Mouse (Mus musculus) adipose tissue, adult 10 weeks (tissue): ENCODE results near the gene Gpr18. TPM values are rescaled to one million over a fixed set of nuclear protein-coding genes. Genes with fewer than 3 reads are reported as not detected.

ENCODE experiments used
- polyA plus RNA-seq: library from polyadenylated mRNA; stranded (reverse); fragments of 350-450 nt; fragmentation: Illumina TruSeq; extraction: RNeasy Lipid Tissue Mini Kit (QIAGEN cat#74804); gene quantifications from one replicate; pipeline ENCODE4 v1.2.3, GENCODE M21; 2014; ENCODE audit warnings: low read depth, low replicate concordance

The Gpr18 gene
- 0.20 TPM for polyA plus RNA-seq

DNA sequence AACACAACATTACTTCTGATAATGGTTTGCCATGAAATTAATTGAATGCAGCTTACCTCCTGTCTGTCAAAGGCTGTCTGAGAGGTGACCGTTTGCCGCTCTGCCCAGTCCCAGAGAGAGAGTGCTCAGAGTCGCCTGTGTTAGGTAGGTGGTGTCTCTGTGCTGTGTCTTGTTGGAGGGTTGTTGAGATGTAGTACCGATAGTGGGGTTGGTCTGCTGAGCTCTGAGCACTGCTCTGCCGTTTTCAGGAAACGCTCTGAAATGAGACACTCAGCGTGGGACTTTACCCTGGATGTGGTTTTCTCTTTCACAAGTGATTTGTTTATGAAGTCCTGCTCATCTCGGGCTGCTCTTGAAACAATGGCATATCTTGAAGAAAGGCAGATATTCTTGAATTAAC, at the start of gene Gpr18:
TSS of gene Gpr18 (minus strand) at position 161 of the 400 bp plus-strand sequence.

DNA sequence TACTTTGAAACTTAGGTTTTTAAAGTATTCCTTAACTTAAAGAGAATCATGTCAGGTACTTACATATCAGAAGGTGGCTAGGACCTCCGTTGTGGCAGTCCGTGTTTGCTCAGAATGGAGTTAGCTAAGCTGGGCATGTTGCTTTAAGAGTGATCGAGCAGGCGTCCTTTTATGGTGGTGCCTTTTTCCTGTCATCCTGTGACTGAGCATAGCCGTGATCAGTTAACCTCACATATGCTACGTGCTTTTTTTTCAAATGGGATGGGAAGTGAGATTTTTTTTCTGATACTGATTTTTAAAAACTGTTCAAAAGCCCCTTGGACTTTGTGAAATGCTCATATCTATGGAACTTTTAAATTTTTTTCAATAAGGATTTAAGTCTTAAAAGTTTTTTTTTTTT, 49.4 kb upstream of the Gpr18 start, which contains the start of gene Gpr183:
TSS of gene Gpr183 (minus strand) at position 206 of the 400 bp plus-strand sequence.

DNA sequence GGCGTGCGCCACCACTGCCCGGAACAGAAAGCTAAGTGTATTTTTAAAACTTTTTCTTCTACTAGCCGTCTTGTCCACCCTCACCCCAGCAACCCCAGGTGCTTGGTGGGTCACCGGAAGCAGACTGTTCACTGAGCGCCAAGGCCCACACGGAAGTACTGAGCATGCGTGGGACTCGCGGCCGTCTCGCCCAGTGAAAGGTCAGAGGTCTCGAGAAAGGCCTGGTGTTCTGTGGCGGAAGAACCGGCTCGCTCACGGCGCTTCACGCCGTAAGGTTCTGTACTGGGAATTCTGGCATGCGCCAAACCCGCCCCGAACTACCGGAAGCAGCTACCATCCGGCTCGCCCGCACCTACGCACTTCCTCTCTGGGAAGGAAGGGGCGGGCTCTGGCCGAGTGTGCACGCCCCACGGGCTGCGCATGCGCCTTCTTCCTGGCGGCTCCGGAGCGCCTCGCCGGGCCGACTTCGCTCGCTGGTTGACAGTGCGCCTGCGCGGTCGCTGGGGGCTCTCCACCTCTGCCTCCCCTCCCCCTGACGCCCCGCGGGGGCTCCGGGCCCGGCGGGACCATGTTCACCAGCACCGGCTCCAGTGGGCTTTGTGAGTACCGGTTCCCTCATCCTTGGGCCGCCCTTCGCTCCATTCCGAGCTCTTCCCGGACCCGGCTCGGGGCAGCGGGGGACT, 37.3 kb downstream of the Gpr18 start, which contains the start of gene Ubac2:
TSS of gene Ubac2 (plus strand) at position 445 of the 683 bp plus-strand sequence.

Other genes starting within 250 kb of the Gpr18 start
- 43.5 TPM for gene Dock9, start 117.9 kb downstream of the Gpr18 start, polyA plus RNA-seq
- 36.0 TPM for gene Ubac2, start 37.2 kb downstream of the Gpr18 start, polyA plus RNA-seq
- 0.94 TPM for gene Gpr183, start 49.4 kb upstream of the Gpr18 start, polyA plus RNA-seq
- 0.48 TPM for gene Timm8a2, start 118.9 kb upstream of the Gpr18 start, polyA plus RNA-seq
- 139 TPM for gene Tm9sf2, start 191.3 kb upstream of the Gpr18 start, polyA plus RNA-seq